Mouse (Mus musculus): ENCODE measurements around the gene Agtrap.

GRCm38 (mm10) chr4:148080597-148080973 is 7.2 kb downstream of the Agtrap start:
- TF ChIP-seq GATA1 (IDR thresholded peaks at IDR 0.05; ENCODE audit: borderline replicate concordance, low read length) (no peak), FLI1 (IDR thresholded peaks at IDR 0.05; ENCODE audit: low read length) (no peak)
